Mouse (Mus musculus): Measurements from ENCODE around the gene Wnt4. TPM values are rescaled to one million over a fixed set of nuclear protein-coding genes. Genes with fewer than 3 reads are reported as not detected.

Wnt4 gene
- total RNA-seq, 2 experiments from 2014 or later, result 0.98 TPM; not detected in 1

DNA sequence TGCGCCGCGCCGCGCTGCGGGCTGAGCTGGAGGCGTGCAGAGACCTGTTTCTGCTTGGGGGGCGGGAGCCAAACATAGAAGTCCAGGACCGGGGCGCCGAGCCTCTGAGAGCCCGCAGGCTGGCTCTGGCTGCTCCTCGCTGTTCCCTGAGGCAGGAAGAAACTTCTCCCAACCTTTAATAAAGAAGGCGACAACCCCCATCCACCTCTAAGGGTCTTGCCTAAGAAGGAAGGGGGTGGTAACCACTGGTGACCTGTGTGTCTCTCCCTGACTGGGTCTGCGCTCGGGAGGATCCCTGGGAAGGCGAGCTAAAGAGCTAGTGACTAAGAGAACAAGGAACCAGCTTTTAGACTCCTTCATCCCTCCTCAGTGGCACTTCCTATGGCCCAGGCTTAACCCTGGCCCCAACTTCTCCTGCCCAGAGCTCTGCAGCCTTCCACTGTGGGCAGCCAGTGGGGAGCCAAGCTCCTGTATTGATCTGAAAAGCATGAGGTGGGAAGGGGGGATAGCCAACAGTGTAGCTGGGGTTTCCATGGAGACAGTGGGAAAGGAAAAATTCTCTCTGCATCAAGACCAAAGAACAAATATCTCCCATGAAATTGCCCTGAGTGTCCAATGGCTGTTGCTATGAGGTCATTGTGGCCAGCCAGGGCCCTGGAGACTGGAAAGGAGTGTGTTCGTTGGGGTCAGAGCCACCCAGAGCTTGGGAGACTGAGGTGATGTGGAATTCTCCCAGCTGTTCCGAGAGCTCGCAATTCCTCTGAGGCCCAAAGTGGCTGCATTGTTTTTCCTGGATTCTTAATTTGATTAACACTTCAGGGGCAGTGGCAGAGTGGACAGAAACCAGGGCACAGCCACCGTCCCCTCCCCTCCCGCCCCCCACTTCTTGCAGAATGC lies 1.1 kb downstream of the Wnt4 start:
- no peak for ATAC-seq (replicated peaks; ENCODE audit: low FRiP score, poor library complexity, severe bottlenecking)

DNA sequence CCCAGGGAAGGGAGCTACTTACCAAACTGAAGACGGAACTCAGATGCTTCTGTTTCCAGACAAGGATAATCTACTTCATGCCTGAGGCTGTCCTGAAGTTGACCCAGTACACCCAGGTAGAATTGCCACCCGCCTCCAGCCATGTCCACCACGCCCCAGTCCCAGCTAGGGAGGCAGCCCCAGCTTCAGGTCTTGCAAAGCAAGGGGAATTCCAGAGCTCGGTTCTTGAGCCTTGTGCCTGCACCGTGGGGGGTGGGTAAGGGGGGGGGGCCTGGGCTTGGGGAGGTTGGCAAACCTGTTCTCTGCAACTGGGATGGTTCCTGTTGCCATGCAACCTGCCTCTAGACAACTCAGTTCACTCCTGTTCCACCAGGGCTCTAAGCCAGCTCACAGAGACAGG lies 2.1 kb downstream of the Wnt4 start:
- ATAC-seq (replicated peaks; ENCODE audit: low FRiP score, poor library complexity, severe bottlenecking), result no peak

DNA sequence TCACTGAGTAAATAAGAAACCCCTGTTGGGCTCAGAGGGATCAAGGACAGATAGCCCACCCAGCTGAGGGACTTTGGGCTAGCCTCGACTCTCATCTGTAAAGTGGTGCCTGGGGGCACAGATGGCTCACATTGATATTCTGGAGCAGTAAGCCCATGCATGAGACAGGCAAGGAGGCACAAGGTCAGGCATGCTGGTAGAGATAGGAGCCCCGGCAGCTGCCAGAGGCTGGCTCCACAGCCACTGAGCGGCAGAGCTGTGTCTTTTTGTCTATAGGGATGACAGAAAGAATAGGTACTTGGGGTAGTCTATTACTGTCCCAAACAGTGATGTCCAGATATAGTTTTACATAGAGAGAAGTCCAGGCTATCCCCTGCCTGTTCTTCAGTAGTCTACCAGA lies 4.0 kb downstream of the Wnt4 start:
- ATAC-seq (replicated peaks; ENCODE audit: low FRiP score, poor library complexity, severe bottlenecking), result no peak

DNA sequence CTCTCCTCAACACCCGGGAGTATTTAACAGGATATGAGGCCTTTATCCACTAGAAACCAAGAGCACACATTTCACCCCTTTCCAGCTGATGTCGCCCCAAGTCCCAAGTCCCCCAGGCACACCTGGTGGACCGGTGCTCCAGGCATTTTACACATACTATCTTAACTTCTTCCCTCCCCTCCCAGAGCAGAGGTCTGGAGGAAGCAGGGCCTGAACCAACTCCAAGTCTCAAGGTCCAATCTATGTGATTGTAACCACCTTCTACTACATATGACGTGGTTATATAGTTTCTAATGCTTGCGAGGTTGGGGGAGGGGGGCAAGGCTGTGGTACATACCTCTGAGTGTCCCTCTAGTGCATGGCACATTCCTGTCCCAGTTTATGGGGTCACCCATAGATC lies 4.8 kb downstream of the Wnt4 start:
- no peak for ATAC-seq (replicated peaks; ENCODE audit: low FRiP score, poor library complexity, severe bottlenecking)

DNA sequence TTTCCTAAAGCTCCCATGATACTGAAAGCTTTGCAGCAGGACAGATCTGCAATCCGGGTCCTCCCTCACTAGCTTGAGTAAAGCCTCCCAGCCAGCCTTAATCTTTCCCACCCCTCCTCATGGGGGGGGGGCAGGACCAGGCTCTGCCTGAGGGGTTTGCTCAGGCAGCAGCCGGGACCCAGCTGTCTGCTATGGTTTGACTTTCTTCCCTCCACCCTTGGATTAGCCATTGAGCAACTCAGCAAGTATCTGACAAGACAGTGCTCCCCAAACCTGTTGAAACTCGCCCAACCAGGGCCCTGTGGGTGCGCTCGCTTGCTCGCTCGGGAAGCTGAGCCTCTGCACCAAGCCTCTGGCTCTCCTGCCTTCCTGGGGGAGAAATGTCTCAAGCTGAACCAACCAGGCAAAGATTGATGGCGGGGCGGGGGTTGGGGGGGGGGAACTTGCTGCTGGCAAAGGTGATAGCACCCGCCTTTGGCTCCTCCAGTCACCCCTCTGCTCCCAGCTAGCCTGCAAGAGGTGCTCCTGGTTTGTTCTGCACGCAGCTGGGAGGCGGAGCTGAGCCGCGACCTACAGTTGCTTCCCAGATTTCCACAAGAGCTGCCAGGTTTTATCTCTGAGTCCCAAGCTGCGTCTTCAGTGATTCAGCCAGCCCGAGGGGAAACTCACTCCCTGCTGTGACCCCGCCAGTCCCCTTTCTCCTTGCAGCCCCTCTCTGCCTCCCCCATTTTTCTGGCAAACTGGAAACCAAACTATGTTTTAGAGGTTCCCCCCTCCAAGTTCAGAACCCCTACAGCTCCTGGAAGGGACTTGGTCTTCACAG lies 5.5 kb downstream of the Wnt4 start:
- no peak for ATAC-seq (replicated peaks; ENCODE audit: low FRiP score, poor library complexity, severe bottlenecking)

DNA sequence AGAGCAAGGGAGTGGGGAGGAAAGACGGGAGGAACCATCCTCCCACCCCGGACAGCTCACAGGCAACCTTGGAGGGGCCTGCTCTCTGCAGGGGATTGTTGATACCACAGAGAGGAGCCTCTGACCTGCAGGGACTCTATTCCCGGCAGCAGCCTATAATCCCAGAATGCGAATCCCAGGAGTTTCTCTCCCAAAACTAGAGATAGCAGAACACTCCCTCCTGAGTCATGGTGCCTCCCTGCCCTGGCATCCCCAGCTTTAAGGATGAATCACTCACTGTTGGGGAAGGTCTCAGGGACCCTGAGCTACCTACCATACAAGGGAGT lies 6.1 kb downstream of the Wnt4 start:
- no peak for ATAC-seq (replicated peaks; ENCODE audit: low FRiP score, poor library complexity, severe bottlenecking)

DNA sequence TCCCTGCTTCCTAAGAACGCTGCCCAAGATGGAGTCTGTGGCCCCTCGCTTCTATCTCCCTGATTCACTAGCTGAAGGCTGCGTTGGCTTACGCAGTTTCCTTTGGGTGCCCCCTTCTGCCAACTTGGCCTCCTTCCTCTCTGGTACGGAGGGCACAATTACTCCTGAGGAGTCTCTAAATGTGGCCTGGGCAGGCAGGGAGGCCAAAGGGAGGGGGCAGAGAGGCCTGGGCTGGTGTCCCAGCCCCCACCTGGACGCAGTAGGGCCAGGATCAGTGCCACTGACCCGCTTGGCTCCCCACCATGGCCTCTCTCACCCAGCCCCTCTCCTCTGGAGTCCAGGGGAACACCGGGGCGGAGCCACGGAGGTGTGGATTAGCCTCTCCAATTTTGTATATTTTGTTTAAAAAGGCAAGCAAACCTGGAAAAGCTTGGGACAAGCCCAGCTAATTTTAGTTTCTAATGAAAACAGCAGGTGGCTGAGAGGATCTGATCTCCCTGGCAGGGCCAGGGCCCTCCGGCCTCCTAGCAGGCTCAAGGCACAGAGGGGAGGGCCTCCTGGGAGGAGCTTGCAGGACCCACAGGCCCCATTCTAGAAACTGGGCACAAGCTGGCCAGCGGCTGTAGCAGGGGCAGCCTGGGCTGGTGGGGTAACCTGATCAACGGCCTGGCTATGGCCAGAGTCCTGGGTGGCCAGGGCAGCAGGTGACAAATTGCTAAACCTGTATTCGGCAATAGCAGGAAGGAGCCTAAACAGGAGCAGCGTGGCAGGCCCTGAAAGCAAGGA lies 8.8 kb downstream of the Wnt4 start:
- no peak for ATAC-seq (replicated peaks; ENCODE audit: low FRiP score, poor library complexity, severe bottlenecking)

DNA sequence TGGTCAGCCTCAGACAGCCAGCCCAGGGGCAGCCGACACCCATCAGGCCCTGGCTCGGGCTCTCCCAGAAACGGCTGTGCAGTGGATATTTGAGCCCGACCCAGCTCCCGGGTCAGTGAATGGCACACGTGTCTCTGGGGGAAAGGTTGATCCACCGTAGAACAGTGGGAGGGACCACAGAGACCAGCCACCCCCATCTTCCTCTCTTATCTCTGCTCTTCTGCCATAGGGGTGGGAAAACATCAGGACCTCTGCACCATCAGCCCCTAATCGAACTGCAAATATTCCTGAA lies 9.3 kb downstream of the Wnt4 start:
- ATAC-seq (replicated peaks; ENCODE audit: low FRiP score, poor library complexity, severe bottlenecking), result no peak

DNA sequence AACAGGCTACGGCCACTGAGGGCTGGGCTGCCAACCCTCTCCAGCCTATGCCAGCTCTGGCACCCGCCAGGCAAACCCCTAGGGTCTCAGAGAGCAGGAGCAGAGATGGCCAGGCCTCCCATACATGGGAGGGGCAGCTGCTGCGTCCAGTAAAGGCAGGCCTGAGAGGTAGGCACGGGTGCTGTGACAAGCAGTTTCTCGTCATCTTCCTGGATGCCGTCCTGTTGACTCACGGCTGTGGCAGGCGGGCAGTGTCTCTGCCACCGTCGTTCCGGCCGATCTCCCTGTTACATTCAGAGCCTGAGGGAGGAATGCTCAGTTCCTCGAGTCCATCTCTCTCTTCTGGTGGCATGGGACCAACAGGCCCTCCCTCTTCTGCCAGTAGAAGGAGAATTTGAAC lies 9.9 kb downstream of the Wnt4 start:
- ATAC-seq (replicated peaks; ENCODE audit: low FRiP score, poor library complexity, severe bottlenecking), result no peak

DNA sequence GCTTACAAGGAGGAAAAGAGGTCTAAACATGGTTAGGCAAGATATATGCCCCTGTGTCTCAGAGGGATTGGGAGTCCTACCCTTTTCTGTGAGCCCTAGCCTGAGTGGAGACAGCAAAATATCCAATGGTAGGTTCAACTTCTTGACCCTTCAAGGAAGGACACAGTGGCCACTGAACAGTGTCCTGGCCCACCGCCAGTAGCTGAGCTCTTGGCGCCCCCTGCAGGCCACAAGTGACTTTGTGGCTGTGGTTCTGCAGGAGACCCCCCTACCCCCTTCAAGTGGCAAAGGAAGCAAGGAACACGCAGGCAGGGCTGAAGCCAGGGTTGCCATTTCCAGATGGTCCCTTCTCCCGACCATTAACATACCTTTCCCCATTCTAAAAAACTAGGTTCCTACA lies 10.5 kb downstream of the Wnt4 start:
- no peak for ATAC-seq (replicated peaks; ENCODE audit: low FRiP score, poor library complexity, severe bottlenecking)

DNA sequence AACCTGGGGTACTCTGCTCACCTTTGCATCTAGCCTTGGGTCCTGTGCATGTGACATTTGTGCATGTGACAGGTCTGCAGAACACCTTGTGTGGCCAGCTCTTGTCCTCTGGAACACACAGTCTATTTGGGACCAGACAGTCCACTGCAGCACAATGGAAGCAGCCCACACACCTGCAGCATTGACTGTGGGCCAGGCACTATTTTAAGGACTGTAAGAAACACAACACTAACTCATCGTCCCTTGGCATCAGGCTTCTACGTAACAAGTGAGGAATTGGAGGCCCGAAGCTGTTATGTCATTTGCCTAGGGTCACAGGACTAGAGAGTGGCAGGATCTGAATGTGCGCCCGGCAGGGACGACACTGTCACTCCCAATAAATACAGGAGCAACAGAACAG lies 12.4 kb downstream of the Wnt4 start:
- no peak for ATAC-seq (replicated peaks; ENCODE audit: low FRiP score, poor library complexity, severe bottlenecking)

DNA sequence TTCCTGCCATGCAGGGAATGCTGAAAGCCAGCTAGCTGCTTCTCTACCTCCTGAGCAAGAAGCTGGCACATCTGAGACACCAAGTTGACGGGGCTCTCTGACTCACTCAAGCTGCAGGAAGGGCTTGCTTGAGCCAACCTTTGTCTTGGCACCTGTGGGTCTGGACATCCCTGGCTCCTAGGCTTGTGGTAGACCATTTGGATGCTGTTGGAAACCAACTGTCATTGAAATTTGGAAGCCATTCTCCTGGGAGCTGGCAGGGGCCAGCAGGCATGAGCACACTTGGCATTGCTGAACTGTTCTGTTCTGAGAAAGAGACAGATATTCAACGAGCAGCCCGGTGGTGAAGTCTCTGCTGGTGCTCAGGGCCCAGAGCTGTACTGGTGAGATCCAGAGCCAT lies 13.0 kb downstream of the Wnt4 start:
- ATAC-seq (replicated peaks; ENCODE audit: low FRiP score, poor library complexity, severe bottlenecking), result no peak

DNA sequence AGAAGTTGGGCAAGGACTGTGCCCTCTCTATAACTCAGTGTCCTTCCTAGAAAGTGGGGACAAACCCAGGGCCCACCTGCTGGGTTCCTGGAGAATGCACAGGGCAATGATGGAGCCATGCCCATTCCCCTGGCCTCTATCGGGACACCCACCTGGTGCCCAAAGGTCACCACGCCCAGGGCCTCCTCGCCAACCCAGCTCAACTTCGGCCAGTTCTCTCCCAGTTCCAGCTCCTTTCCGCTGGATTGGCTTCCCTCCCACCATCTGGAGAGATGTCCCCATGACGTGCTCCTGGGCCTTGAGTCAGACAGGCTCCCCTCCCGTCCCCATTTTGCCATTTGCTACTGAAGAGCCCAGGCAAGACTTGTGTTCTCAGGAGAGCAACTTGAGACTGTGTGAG lies 15.3 kb downstream of the Wnt4 start:
- ATAC-seq (replicated peaks; ENCODE audit: low FRiP score, poor library complexity, severe bottlenecking), result no peak

DNA sequence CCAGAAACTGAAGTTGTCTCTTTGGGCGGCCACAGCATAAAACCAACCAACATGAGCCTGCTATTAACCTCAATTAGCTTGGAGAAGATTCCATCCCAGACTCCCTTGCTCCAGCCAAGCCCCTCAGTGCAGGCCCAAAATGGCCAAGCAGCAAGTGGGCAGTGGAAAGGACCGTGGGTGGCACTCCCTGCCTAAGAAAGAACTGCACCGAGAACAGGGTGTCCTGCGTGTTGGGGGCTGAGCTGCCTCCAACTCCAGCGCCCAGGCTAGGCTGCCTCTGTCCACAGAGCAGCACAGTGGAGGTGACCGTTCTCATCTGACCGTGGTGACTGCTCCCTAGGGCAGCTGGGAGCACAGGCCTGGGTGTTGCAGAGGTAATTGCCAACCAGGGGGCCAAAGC lies 16.7 kb downstream of the Wnt4 start:
- no peak for ATAC-seq (replicated peaks; ENCODE audit: low FRiP score, poor library complexity, severe bottlenecking)

DNA sequence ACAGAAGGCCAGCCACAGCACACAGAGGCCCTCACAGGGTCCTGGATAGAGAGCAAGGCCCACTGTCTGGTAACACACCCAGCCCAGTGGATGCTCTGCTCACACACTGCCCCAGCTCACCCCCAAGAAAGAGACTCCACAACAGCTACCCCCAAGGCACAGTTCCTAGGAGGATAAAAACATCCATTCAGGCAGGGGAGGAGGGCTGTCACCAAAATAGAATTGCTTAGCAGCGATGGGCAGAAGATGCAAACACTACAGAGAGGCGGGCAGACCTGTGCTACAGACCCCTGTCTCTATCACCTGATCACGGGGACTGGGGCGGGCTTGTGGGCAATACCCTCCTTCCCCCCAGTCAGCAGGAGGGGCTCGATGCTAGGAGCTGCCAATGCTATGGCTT lies 17.2 kb downstream of the Wnt4 start:
- no peak for ATAC-seq (replicated peaks; ENCODE audit: low FRiP score, poor library complexity, severe bottlenecking)

DNA sequence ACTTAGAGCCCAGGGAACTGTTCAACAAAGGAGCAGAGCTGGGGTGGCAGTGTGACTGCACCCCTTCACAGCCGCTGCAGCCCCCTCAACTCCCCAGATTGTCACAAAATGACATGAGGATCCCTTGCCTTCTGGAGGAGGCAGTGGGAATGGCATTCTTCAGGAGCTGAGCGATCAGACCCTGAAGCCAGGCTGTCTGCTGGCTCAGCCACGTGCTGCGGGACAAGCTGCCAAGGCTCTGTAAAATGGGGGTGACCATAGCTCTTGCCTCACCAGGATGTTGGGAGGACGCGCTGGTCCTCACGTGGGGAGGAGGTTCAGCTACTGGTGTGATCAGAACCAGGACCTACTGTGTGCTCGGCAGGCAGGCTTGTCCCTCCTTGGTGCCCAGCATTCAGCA lies 17.7 kb downstream of the Wnt4 start:
- ATAC-seq (replicated peaks; ENCODE audit: low FRiP score, poor library complexity, severe bottlenecking), result no peak

DNA sequence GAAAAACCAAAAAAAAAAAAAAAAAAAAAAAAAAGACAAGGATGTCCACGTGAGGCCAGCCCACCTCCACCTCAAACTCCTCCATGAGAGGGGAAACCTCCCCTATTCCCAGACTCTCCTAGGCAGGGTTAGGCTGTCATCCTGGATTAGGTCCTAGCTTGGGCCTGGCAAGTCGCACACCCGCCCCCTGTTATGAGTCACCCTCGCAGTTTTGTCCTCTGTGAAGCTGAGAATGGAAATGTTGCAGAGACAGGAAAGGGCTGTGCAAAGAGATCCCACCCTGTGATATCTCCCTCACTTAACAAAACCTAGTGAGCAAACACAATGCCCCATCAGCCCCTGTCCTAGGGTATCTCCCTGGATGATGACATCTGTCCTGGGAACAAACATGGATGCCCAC lies 20.3 kb downstream of the Wnt4 start:
- no peak for ATAC-seq (replicated peaks; ENCODE audit: low FRiP score, poor library complexity, severe bottlenecking)

DNA sequence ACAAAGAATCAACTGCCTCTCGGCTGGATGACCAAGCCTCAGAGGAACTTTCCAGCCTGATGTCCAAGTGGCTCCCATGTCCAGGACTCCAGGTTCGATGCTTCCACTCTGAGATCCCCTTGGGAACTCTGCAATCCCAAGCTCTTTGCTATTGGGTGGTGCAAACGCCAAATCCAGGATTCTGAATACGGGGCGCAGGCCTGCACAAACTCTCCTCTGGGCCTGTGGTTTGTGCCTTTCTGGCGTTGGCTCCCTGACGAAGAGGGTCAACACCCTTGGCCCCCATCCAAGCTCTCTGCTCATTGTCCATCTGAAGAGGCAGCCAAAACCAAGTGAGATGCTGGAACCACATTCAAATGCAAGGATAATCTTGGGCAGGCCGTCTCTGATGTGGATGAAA lies 21.1 kb downstream of the Wnt4 start:
- ATAC-seq (replicated peaks; ENCODE audit: low FRiP score, poor library complexity, severe bottlenecking), result no peak

DNA sequence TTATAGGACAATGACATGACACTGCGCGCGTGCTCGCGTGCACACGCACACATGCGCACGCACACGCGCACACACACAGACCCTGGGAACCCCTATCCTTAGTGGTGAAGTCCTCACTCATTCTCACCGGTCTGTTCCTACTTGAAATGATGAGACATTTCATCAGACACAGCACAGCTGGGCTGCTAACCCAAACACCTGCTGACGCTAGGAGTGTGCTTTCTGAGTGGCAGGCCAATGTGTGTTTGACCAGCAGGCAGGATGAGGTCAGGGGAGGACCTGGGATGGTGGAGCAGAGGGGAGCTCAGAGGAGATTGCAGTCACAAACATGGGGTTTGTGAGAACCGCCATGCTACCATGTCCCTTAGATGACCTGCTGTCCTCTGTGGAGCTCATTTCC lies 22.9 kb downstream of the Wnt4 start:
- no peak for ATAC-seq (replicated peaks; ENCODE audit: low FRiP score, poor library complexity, severe bottlenecking)

DNA sequence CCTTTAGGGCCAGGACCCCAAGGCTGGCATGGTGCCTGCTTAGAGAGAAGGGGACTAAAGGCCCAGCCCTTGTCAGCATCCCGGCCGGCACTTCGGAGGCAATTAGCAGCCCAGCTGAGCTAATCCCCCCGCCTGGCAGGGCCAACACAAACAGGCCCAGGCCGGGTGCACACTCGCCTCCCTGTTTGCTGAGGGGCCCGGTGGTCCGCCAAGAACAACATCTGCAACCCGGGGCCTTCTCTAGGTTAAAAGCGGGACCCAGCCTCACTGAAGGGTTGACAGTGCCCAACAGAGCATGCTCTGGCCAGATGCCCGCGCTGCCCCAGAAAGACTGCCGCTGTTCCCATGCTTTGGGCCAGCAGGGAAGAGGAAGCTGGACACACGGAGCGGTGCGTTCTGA lies 24.3 kb downstream of the Wnt4 start:
- no peak for ATAC-seq (replicated peaks; ENCODE audit: low FRiP score, poor library complexity, severe bottlenecking)

DNA sequence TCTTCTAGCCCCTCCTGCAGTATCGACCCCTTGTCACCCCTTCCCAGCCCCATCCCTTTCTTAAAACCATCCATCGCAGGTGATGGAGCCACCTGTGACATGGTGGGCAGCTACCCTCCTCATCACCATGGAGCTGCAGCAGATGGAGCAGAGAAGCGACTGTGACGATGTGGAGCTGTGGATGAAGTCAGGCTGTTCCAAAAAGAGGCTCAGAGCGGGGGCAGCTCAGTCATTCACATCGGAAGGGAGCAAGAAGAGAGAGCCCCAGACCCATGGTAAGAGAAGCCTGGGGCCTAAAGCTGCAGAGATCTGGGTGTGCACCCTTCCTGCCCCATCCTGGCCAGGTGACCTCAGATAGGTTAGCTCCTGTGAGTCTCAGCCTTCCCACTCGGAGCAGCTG lies 26.8 kb downstream of the Wnt4 start:
- no peak for ATAC-seq (replicated peaks; ENCODE audit: low FRiP score, poor library complexity, severe bottlenecking)
